Mouse (Mus musculus): ENCODE measurements at regions not wholly inside any gene's neighbourhood (a gene's known extent, or its start where the extent isn't known, plus 50 kb on each side); places are given as distances from the start of the nearest gene placed in this dataset.

- TF ChIP-seq CTCF (IDR thresholded peaks at IDR 0.05; ENCODE audit: control insufficient read depth, insufficient read depth, insufficient read length) (no peak), CEBPB (IDR thresholded peaks at IDR 0.05; ENCODE audit: low read depth) (no peak), MYOG (IDR thresholded peaks at IDR 0.05; ENCODE audit: control insufficient read depth, extremely low read depth, insufficient read length) (no peak), USF1 (IDR thresholded peaks at IDR 0.05; ENCODE audit: low read depth) (no peak)
Observed at GRCm38 (mm10) chr8:86338574-86339264, 241.8 kb downstream of the Abcc12 start.

Data from C2C12 (cell line).